Mouse (Mus musculus): Measurements from ENCODE around the gene Abhd16a. TPM values are rescaled to one million over a fixed set of nuclear protein-coding genes. Genes with fewer than 3 reads are reported as not detected.

Gene Abhd16a
- polyA plus RNA-seq, 1 experiment from 2014 or later: 83.3 TPM

GRCm38 (mm10) chr17:35132174-35132560 lies 43.1 kb downstream of the Abhd16a start:
- ATAC-seq (replicated peaks; ENCODE audit: extremely low read depth, insufficient read depth, low FRiP score): no peak
- Histone ChIP-seq H3K36me3 (ENCODE audit: control insufficient read depth, insufficient read depth) (no peaks in the 10 kb centered on the region), H3K4me1 (ENCODE audit: control insufficient read depth, insufficient read depth, low read length) (peaks cover 19% of the 10 kb centered on the region), H3K9me3 (replicated peaks; ENCODE audit: control insufficient read depth, low read length) (no peaks in the 10 kb centered on the region), H3K4me3 (ENCODE audit: low read length) (no peak overlapping the region), H3K9ac (ENCODE audit: low read length) (no peak overlapping the region), H3K4me2 (ENCODE audit: low read depth, low read length) (no peak overlapping the region), H3K27me3 (ENCODE audit: control insufficient read depth, insufficient read depth, low read length) (no peaks in the 10 kb centered on the region), H3K27ac (ENCODE audit: low read length) (no peak overlapping the region)
- WGBS: 74% methylated on average over 3 of the region's 3 CpGs

- peaks cover 16% of the 10 kb centered on the region for H3K4me1 ChIP-seq (ENCODE audit: control insufficient read depth, insufficient read depth, low read length)
- H3K9me3 ChIP-seq (replicated peaks; ENCODE audit: control insufficient read depth, low read length): no peaks in the 10 kb centered on the region
- peaks cover under 1% of the 10 kb centered on the region for H3K36me3 ChIP-seq (ENCODE audit: control insufficient read depth, insufficient read depth)
- H3K4me2 ChIP-seq (ENCODE audit: low read depth, low read length): no peak overlapping the region
- H3K27me3 ChIP-seq (ENCODE audit: control insufficient read depth, insufficient read depth, low read length): no peaks in the 10 kb centered on the region
- H3K4me3 ChIP-seq (ENCODE audit: low read length): no peak overlapping the region
- no peak for ATAC-seq (replicated peaks; ENCODE audit: extremely low read depth, insufficient read depth, low FRiP score)
- no peak overlapping the region for H3K9ac ChIP-seq (ENCODE audit: low read length)
- no peak overlapping the region for H3K27ac ChIP-seq (ENCODE audit: low read length)
- 96% methylated on average over 7 of the region's 7 CpGs for WGBS
Measured at GRCm38 (mm10) chr17:35133517-35133916, 44.5 kb downstream of the Abhd16a start.

GRCm38 (mm10) chr17:35134801-35135590 lies 45.9 kb downstream of the Abhd16a start, which contains the start of gene Bag6:
Gene Bag6, plus strand, starts transcription at chr17:35135178.
- Histone ChIP-seq H3K4me2 (ENCODE audit: low read depth, low read length) (peak within 1 kb of the TSS; percentile 92), H3K4me3 (ENCODE audit: low read length) (peak within 1 kb of the TSS; percentile 86), H3K9ac (ENCODE audit: low read length) (peak within 1 kb of the TSS; percentile 90), H3K27me3 (ENCODE audit: control insufficient read depth, insufficient read depth, low read length) (no peaks in the 10 kb centered on the region), H3K36me3 (ENCODE audit: control insufficient read depth, insufficient read depth) (peaks cover 12% of the 10 kb centered on the region), H3K4me1 (ENCODE audit: control insufficient read depth, insufficient read depth, low read length) (peaks cover 16% of the 10 kb centered on the region), H3K9me3 (replicated peaks; ENCODE audit: control insufficient read depth, low read length) (no peaks in the 10 kb centered on the region), H3K27ac (ENCODE audit: low read length) (peak within 1 kb of the TSS; percentile 97)
- under 1% methylated on average over 66 of the region's 66 CpGs for WGBS
- ATAC-seq (replicated peaks; ENCODE audit: extremely low read depth, insufficient read depth, low FRiP score): peak; percentile 95

- Histone ChIP-seq H3K27me3 (ENCODE audit: control insufficient read depth, insufficient read depth, low read length) (no peaks in the 10 kb centered on the region), H3K4me3 (ENCODE audit: low read length) (peak overlapping the region; percentile 86), H3K9me3 (replicated peaks; ENCODE audit: control insufficient read depth, low read length) (no peaks in the 10 kb centered on the region), H3K9ac (ENCODE audit: low read length) (peak overlapping the region; percentile 90), H3K4me1 (ENCODE audit: control insufficient read depth, insufficient read depth, low read length) (peaks cover 16% of the 10 kb centered on the region), H3K27ac (ENCODE audit: low read length) (peak overlapping the region; percentile 97), H3K4me2 (ENCODE audit: low read depth, low read length) (peak overlapping the region; percentile 92), H3K36me3 (ENCODE audit: control insufficient read depth, insufficient read depth) (peaks cover 20% of the 10 kb centered on the region)
- WGBS: under 1% methylated on average over 43 of the region's 43 CpGs
- peak; percentile 51 for ATAC-seq (replicated peaks; ENCODE audit: extremely low read depth, insufficient read depth, low FRiP score)
Measured at GRCm38 (mm10) chr17:35135591-35136320, 46.7 kb downstream of the Abhd16a start.

- Histone ChIP-seq H3K4me3 (ENCODE audit: low read length) (no peak overlapping the region), H3K27ac (ENCODE audit: low read length) (no peak overlapping the region), H3K27me3 (ENCODE audit: control insufficient read depth, insufficient read depth, low read length) (no peaks in the 10 kb centered on the region), H3K9me3 (replicated peaks; ENCODE audit: control insufficient read depth, low read length) (no peaks in the 10 kb centered on the region), H3K4me1 (ENCODE audit: control insufficient read depth, insufficient read depth, low read length) (peaks cover 16% of the 10 kb centered on the region), H3K4me2 (ENCODE audit: low read depth, low read length) (no peak overlapping the region), H3K36me3 (ENCODE audit: control insufficient read depth, insufficient read depth) (peaks cover 54% of the 10 kb centered on the region), H3K9ac (ENCODE audit: low read length) (no peak overlapping the region)
- ATAC-seq (replicated peaks; ENCODE audit: extremely low read depth, insufficient read depth, low FRiP score): no peak
- 94% methylated on average over 3 of the region's 3 CpGs for WGBS
Measured at GRCm38 (mm10) chr17:35139269-35139668, 50.2 kb downstream of the Abhd16a start.

- WGBS: 70% methylated on average over 16 of the region's 16 CpGs
Measured at GRCm38 (mm10) chr17:35140490-35140996, 51.5 kb downstream of the Abhd16a start.

GRCm38 (mm10) chr17:35141971-35142370 lies 52.9 kb downstream of the Abhd16a start:
- 93% methylated on average over 6 of the region's 6 CpGs for WGBS
- Histone ChIP-seq H3K4me1 (ENCODE audit: control insufficient read depth, insufficient read depth, low read length) (peaks cover 6% of the 10 kb centered on the region), H3K27ac (ENCODE audit: low read length) (no peak overlapping the region), H3K9ac (ENCODE audit: low read length) (no peak overlapping the region), H3K4me2 (ENCODE audit: low read depth, low read length) (no peak overlapping the region), H3K9me3 (replicated peaks; ENCODE audit: control insufficient read depth, low read length) (no peaks in the 10 kb centered on the region), H3K27me3 (ENCODE audit: control insufficient read depth, insufficient read depth, low read length) (no peaks in the 10 kb centered on the region), H3K36me3 (ENCODE audit: control insufficient read depth, insufficient read depth) (peaks cover 74% of the 10 kb centered on the region), H3K4me3 (ENCODE audit: low read length) (no peak overlapping the region)
- ATAC-seq (replicated peaks; ENCODE audit: extremely low read depth, insufficient read depth, low FRiP score): no peak

More at GRCm38 (mm10) chr17:35140490-35140996, 51.5 kb downstream of the Abhd16a start:
- no peak overlapping the region for H3K27ac ChIP-seq (ENCODE audit: low read length)
- ATAC-seq (replicated peaks; ENCODE audit: extremely low read depth, insufficient read depth, low FRiP score): no peak
- no peak overlapping the region for H3K4me3 ChIP-seq (ENCODE audit: low read length)
- peaks cover 16% of the 10 kb centered on the region for H3K4me1 ChIP-seq (ENCODE audit: control insufficient read depth, insufficient read depth, low read length)
- no peak overlapping the region for H3K9ac ChIP-seq (ENCODE audit: low read length)
- H3K9me3 ChIP-seq (replicated peaks; ENCODE audit: control insufficient read depth, low read length): no peaks in the 10 kb centered on the region
- H3K27me3 ChIP-seq (ENCODE audit: control insufficient read depth, insufficient read depth, low read length): no peaks in the 10 kb centered on the region
- peaks cover 66% of the 10 kb centered on the region for H3K36me3 ChIP-seq (ENCODE audit: control insufficient read depth, insufficient read depth)
- no peak overlapping the region for H3K4me2 ChIP-seq (ENCODE audit: low read depth, low read length)

- H3K4me2 ChIP-seq (ENCODE audit: low read depth, low read length): no peak overlapping the region
Measured at GRCm38 (mm10) chr17:35146139-35146538, 57.1 kb downstream of the Abhd16a start.

GRCm38 (mm10) chr17:35147348-35147747 lies 58.3 kb downstream of the Abhd16a start:
- Histone ChIP-seq H3K4me3 (ENCODE audit: low read length) (no peak overlapping the region), H3K27ac (ENCODE audit: low read length) (no peak overlapping the region), H3K27me3 (ENCODE audit: control insufficient read depth, insufficient read depth, low read length) (no peaks in the 10 kb centered on the region), H3K4me2 (ENCODE audit: low read depth, low read length) (no peak overlapping the region), H3K4me1 (ENCODE audit: control insufficient read depth, insufficient read depth, low read length) (no peaks in the 10 kb centered on the region), H3K9ac (ENCODE audit: low read length) (no peak overlapping the region), H3K9me3 (replicated peaks; ENCODE audit: control insufficient read depth, low read length) (no peaks in the 10 kb centered on the region), H3K36me3 (ENCODE audit: control insufficient read depth, insufficient read depth) (peaks cover 81% of the 10 kb centered on the region)
- 60% methylated on average over 3 of the region's 3 CpGs for WGBS
- no peak for ATAC-seq (replicated peaks; ENCODE audit: extremely low read depth, insufficient read depth, low FRiP score)

More at GRCm38 (mm10) chr17:35146139-35146538, 57.1 kb downstream of the Abhd16a start:
- Histone ChIP-seq H3K9ac (ENCODE audit: low read length) (no peak overlapping the region), H3K4me3 (ENCODE audit: low read length) (no peak overlapping the region), H3K36me3 (ENCODE audit: control insufficient read depth, insufficient read depth) (peaks cover 81% of the 10 kb centered on the region), H3K4me1 (ENCODE audit: control insufficient read depth, insufficient read depth, low read length) (no peaks in the 10 kb centered on the region), H3K27me3 (ENCODE audit: control insufficient read depth, insufficient read depth, low read length) (no peaks in the 10 kb centered on the region), H3K27ac (ENCODE audit: low read length) (no peak overlapping the region), H3K9me3 (replicated peaks; ENCODE audit: control insufficient read depth, low read length) (no peaks in the 10 kb centered on the region)
- ATAC-seq (replicated peaks; ENCODE audit: extremely low read depth, insufficient read depth, low FRiP score): no peak
- WGBS: 84% methylated on average over 5 of the region's 5 CpGs
